Mouse (Mus musculus): ENCODE results near the gene Ispd.

GRCm38 (mm10) chr12:36477926-36478325, 96.7 kb downstream of the Ispd start:
- TF ChIP-seq POLR2A (IDR thresholded peaks at IDR 0.05; ENCODE audit: low read depth, low read length) (no peak), CTCF (IDR thresholded peaks at IDR 0.05; ENCODE audit: extremely low read depth, insufficient read length, insufficient replicate concordance, low read depth, low read length) (no peak)
